8 mouse cellular contexts compared by ENCODE assay signal in the genomic region with DNA sequence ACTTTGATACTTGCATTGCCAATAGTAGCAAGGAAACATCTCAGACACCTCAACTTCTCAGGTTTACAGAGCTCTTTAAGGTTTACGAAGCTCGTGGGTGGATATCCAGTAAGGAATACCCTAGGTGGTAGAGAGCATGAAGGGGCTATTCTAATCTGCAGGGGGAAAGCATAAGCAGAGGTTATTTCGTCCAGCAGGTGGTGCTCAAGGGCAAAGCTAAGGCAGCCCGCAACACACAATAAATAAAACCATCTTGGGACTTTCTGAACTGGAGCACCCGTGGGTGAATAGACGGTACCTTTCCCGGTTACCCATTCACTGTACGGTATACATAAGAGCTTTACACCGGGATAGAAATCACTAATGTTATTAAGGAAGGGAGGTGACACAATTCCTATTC.
DNase-seq lines count a peak whose midpoint lies in the region; ATAC-seq and TF ChIP-seq lines count a peak whose summit lies in the region.

No protein-coding gene starts in this region.

- H3K4me2 ChIP-seq in heart, embryonic 12.5 days, result peak overlapping the region; percentile 47; the same call in 1 of the 2 replicates
- peak overlapping the region; percentile 33; the same call in 1 of the 2 replicates for H3K4me2 ChIP-seq in kidney, embryonic 15.5 days
- 0 out of 2 replicates have a peak overlapping the region, but pooled peaks have one; percentile 8 for H3K4me2 ChIP-seq in limb, embryonic 14.5 days (replicated peaks; ENCODE audit: low read depth, low read length, severe bottlenecking)

- WGBS in embryonic facial prominence, embryonic 10.5 days, result 21% methylated on average over 9 of the region's 9 CpGs
- 19% methylated on average over 9 of the region's 9 CpGs for WGBS in heart, embryonic 12.5 days
- WGBS in kidney, embryonic 15.5 days, result 20% methylated on average over 9 of the region's 9 CpGs
- 23% methylated on average over 9 of the region's 9 CpGs for WGBS in limb, embryonic 14.5 days

- no peak overlapping the region for H3K27ac ChIP-seq in embryonic facial prominence, embryonic 10.5 days (replicated peaks)
- no peak overlapping the region for H3K27ac ChIP-seq in heart, embryonic 12.5 days (ENCODE audit: poor library complexity, severe bottlenecking)
- no peak overlapping the region for H3K27ac ChIP-seq in kidney, embryonic 15.5 days
- H3K27ac ChIP-seq in limb, embryonic 14.5 days (replicated peaks; ENCODE audit: low read depth, low read length), result no peak overlapping the region

- H3K36me3 ChIP-seq in embryonic facial prominence, embryonic 10.5 days (replicated peaks), result no peaks in the 10 kb centered on the region
- H3K36me3 ChIP-seq in heart, embryonic 12.5 days, result no peaks in the 10 kb centered on the region
- no peaks in the 10 kb centered on the region for H3K36me3 ChIP-seq in kidney, embryonic 15.5 days
- no peaks in the 10 kb centered on the region for H3K36me3 ChIP-seq in limb, embryonic 14.5 days (ENCODE audit: control insufficient read depth, insufficient read depth, low read length)

- H3K4me1 ChIP-seq in embryonic facial prominence, embryonic 10.5 days, result no peaks in the 10 kb centered on the region
- no peaks in the 10 kb centered on the region for H3K4me1 ChIP-seq in heart, embryonic 12.5 days (replicated peaks)
- no peaks in the 10 kb centered on the region for H3K4me1 ChIP-seq in kidney, embryonic 15.5 days
- H3K4me1 ChIP-seq in limb, embryonic 14.5 days (ENCODE audit: control insufficient read depth, insufficient read depth, low read length), result no peaks in the 10 kb centered on the region

- DNase-seq in heart, adult 18-20 months, result peak; percentile 49 to 86
- no peak for DNase-seq in heart, adult 11 months
- DNase-seq in embryonic facial prominence, embryonic 10.5 days (ENCODE audit: low spot score), result peak; percentile 68
- DNase-seq in limb, embryonic 14.5 days (ENCODE audit: low spot score), result peak; percentile 75
- DNase-seq in spleen, postnatal 36 days (ENCODE audit: low spot score in 2 of 2), result peak; percentile 40 to 53

- H3K27me3 ChIP-seq in embryonic facial prominence, embryonic 10.5 days (replicated peaks; ENCODE audit: low read depth, poor library complexity, severe bottlenecking), result no peaks in the 10 kb centered on the region
- H3K27me3 ChIP-seq in heart, embryonic 12.5 days (replicated peaks), result no peaks in the 10 kb centered on the region
- no peaks in the 10 kb centered on the region for H3K27me3 ChIP-seq in kidney, embryonic 15.5 days
- H3K27me3 ChIP-seq in limb, embryonic 14.5 days (ENCODE audit: control insufficient read depth, insufficient read depth, low read length), result no peaks in the 10 kb centered on the region

- no peak for TF ChIP-seq POLR2A in limb, embryonic 14.5 days (IDR thresholded peaks at IDR 0.05; ENCODE audit: borderline replicate concordance, extremely low read depth, insufficient read depth, insufficient read length)

- H3K4me3 ChIP-seq in embryonic facial prominence, embryonic 10.5 days, result no peak overlapping the region
- H3K4me3 ChIP-seq in heart, embryonic 12.5 days, result peak overlapping the region; percentile 21; the same call in 1 of the 2 replicates
- no peak overlapping the region for H3K4me3 ChIP-seq in kidney, embryonic 15.5 days (replicated peaks)
- no peak overlapping the region for H3K4me3 ChIP-seq in limb, embryonic 14.5 days (replicated peaks; ENCODE audit: low read length)

- H3K9ac ChIP-seq in heart, embryonic 12.5 days, result no peak overlapping the region
- H3K9ac ChIP-seq in kidney, embryonic 15.5 days, result no peak overlapping the region
- H3K9ac ChIP-seq in limb, embryonic 14.5 days (ENCODE audit: low read depth, low read length, severe bottlenecking), result no peak overlapping the region

- no peak for ATAC-seq in heart, embryonic 12.5 days (ENCODE audit: insufficient number of reproducible peaks, low FRiP score)
- ATAC-seq in kidney, embryonic 15.5 days (replicated peaks; ENCODE audit: low FRiP score), result peak; percentile 74
- peak; percentile 57; the same call in 1 of the 2 replicates for ATAC-seq in limb, embryonic 14.5 days (ENCODE audit: low FRiP score, low read depth)
- ATAC-seq in monocyte, adult 5-6 weeks (replicated peaks; ENCODE audit: insufficient number of reproducible peaks, low FRiP score, low TSS enrichment, poor library complexity, severe bottlenecking), result peak; percentile 70; the same call in 1 of the 2 replicates

- H3K9me3 ChIP-seq in embryonic facial prominence, embryonic 10.5 days, result no peaks in the 10 kb centered on the region
- no peaks in the 10 kb centered on the region for H3K9me3 ChIP-seq in heart, embryonic 12.5 days (replicated peaks)
- H3K9me3 ChIP-seq in kidney, embryonic 15.5 days (replicated peaks), result no peaks in the 10 kb centered on the region
- no peaks in the 10 kb centered on the region for H3K9me3 ChIP-seq in limb, embryonic 14.5 days (ENCODE audit: control insufficient read depth, low read length)
